Mouse (Mus musculus) adrenal gland, adult 2 months (tissue): ENCODE measurements at regions not wholly inside any gene's neighbourhood (a gene's known extent, or its start where the extent isn't known, plus 50 kb on each side); places are given as distances from the start of the nearest gene placed in this dataset.

Experiments used
- DNase-seq: peaks from one replicate; pipeline ENCODE4 v3.0.0; 2021

DNA sequence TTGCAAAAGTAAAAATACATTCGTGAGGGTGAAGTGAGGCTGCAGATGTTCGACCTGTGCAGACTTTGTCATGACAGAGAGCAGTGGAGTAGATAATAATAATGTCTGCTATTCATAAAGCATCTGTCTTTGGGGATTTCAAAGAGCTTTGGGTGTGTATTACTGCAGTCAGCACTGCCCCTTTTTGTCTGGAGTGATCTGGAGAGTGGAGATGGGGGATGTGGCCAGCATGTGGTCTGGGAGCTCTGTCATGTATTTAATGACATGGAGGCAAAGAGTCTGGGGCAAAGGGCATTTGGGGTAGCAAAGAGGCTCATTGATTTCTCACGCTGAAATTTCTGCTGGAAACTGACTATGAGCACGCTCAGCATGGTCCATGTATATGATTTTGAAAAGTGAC is 510.8 kb upstream of the Pou3f2 start:
- no peak for DNase-seq

DNA sequence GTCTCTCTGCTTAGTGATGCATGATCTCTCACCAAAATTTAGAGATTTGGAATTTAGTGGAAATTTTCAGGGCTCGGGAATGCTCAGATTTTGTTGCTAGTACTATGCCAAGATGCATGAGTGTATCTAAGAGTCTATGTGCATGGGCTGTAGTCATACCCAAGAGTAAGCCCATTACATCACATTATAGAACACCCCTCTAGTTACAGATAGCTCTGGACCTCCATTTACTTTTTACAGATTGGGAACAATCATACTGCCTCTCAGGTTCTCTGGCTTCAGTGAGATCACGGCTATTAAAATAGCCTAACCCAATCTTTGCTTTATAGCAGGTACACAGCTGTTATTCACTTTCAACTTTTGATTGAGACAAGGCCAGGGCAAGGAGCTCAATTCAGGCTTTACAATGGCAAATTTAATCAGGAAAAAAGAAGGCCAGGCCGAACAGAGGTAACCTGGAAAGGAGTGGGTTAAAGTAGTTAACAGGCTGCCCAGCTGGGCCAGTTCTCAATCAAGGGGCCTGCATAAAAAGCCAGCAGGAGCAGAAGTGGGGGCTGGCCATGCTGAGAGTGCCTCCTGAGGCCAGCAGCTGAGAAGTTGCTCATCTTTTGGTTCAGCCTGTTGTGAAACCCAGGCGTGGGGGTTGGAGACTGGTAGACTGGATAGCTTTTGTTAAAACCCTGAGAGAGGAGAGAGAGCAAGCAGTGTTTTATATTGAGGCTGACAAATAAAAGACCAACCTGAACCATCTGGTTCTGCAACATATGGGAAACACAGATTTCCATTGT is 509.2 kb upstream of the Pou3f2 start:
- DNase-seq, result no peak

DNA sequence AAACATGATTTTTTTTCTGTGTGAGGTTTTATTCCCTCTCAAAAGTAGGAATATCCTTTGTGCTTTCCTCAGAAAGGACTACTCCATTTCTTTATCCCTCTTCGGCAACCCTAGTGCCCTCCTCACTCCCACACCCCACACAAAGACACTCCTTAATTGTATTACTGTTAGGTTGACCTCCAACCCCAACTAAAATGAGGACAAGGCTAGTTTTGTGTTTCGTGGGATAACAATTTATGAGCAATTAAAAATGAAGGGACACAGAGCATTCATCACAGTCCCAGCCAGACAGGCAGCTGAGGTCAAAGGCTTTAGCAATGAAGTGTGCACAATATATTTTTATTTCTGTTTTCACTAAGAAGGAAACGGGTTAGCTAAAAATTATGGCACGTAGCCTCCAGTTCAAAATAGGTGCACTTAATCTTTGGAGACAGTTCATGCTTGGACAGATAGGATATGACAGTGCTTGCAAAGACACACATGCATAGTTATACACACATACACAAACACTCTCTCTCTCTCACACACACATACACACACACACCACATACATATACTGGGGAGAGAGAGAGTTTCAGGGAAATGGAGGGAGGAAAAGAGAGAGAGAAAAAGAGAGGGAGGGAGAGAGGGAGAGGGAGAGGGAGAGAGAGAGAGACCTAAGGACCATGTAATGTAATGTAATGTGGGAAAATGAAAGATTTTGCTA is 498.8 kb upstream of the Pou3f2 start:
- no peak for DNase-seq

DNA sequence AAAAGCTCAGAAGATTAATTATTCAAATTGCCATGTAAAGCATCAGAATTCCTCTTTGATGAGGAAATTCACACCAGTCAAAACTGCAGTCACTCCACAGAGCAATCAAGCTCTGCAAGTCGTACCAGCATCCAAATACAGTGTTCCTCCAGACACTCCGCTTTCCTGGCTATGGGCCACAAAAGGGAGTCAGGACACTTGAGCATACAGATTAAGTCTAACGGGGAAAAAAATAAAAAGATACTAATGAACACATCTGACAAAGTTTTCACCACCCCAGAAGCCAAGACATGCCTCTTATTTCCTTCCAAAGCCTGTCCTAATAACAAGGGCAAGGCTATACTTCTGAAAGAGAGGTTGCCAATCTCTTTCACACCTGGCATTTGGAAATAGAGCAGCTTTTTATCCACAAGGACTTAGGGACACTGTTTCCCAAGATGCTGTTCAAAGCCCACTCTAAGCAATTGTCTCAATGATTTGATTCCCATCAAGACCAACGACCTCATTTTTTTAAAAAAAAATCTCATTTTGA is 485.5 kb upstream of the Pou3f2 start:
- DNase-seq, result no peak

DNA sequence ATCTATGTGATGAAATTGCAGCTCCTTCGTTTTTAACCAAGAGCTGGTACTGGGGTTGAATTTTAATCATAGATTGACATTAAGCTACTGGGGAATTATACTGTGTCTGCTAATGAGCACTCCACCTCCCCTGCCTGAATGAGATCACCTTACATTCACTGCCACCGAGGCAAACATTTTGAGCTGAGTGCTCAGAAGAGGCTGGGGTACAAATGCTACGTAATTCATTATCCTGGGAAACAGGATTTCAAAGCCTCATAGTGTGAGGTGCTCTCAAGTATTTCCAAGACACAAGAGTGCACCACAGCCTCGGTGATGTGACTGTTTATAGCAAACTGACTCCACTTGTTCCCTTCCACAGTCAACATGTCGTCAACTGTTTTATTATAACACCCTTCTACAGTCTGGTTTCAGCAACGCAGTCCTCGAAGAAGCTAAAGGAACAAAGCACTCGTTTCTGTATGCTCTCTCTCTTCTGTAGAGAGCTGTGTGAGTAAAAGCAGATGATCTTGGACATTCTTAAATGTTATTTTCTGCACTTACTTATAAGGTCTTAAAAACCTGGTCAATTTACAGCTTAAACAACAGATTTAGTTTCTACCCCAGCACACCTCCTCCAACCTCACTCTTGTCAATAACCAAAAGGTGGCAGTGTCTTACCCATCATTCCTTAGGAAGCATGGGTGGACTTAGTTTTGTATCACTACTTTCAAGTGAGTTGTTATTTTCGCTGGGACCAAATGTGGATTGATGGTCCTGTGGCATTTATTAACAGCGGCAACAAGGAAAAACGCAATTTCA is 484.8 kb upstream of the Pou3f2 start:
- no peak for DNase-seq

DNA sequence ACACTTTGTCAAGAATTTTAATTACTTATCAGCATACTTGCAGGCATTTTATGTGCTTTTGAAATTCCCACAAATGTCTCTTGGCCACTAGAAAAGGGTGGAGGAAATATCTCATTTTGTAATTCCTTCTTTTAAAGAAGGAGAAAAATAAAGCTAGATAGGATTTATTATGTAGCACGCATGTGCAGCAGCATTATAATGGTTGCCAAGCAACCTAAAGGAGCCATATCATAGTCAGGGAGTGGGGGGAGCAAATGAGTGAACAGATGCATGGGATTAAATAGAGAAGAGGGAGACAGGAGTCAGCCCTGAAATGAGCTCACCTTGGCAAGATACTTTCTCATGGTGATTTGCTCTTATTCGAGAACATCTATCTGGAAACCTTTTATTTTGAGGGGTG is 483.0 kb upstream of the Pou3f2 start:
- no peak for DNase-seq

DNA sequence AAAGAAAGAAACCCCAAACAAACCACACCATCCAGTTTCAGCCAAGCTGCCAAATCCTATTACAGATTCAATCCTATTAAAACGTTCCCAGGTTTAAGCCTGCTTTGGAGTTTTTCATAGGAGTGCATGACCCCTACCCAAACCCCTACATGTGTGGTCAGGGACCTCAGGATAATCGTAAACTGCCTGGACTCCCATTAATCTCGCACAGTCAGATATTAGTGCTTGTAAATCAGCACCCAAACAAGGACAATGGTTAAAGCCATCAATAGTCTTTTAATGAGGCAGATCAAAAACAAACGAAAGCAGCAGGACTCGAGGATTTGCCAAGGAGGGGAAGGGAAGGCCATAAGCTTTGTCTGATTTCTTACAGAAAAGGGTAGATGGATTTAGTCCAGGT is 482.3 kb upstream of the Pou3f2 start:
- no peak for DNase-seq

DNA sequence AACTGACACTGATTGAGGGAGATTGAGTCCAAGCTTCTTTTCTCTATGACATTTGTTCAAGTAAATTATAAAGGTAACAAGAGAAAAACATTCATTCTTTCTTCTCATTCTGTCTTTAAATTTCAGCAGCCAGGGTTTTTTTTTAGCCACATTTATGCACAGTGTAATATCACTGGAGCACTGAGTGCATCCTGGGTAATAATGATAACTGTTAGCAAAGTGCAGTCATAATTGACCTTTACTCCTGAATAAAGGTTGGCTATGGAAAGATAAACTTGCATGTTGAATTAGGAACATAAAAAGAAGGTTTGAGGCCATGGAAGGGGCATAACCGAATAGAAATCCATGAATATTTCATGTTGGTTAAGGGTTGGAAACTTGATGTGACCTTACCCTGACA is 461.3 kb upstream of the Pou3f2 start:
- DNase-seq, result no peak

DNA sequence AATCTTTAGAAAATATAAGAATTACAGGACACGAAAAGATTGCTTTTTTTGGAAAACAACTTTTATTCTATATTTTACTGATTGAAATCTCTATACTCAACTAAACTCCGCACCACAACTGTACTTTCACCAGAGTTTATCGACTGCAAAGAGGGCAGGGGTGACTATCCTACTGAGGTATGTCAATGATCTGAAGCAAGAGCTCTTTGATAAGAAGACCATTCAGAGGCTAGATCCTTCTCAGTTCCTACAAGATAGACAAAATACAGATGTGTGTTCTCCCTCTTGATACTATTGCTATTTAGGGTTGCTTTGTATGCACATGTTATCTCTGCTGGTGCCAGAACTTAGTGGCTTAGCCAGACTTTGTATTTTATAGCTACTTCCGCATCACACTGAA is 460.7 kb upstream of the Pou3f2 start:
- DNase-seq, result no peak

DNA sequence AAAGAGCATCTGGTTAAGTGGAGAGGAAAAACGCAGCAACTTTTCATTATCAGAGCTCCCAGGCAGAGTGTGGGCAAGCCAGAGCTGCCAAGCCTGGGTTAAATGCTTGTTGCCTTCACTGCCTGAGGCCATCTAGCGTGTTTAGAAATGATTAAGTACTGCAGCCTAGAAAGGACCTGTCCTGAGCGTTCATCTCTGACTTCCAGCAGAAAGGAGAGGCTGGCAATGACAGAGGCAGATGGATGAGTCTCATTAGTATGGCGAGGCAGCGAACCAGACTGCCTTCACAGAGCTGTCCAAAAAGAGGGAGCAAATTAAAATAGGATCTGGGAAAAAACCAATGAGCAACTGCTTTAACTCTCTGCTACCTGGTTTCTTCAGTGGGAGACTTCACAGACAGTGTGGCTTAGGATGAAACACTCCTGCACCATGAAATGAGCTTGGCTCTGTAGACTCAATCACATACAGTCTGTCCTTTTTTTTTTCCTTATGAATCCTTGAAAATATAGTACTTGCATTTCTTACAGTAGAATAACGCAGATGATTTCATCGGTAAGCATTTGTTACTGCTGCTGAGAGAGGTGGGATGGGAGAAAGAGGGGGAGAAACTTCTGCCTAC is 458.7 kb upstream of the Pou3f2 start:
- DNase-seq, result peak; percentile 7

DNA sequence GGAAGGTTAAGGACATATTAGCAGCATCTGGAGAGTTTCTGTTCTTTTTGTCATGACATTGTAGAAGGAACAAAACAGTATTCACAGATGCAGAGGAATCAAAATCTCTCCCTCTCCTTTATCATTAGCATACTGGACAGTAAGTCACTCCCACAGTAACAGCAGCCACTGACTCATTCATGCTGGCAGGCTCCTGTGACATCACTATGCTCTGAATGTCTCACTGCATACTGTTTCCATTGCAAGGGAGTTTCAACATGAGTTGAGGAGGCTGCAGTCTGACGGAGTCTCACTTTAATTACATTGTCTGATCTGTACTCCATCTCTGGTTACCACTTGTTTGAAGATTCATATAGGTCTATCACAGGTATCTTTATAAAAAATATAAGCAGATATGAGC is 450.1 kb upstream of the Pou3f2 start:
- peak; percentile 37 for DNase-seq

DNA sequence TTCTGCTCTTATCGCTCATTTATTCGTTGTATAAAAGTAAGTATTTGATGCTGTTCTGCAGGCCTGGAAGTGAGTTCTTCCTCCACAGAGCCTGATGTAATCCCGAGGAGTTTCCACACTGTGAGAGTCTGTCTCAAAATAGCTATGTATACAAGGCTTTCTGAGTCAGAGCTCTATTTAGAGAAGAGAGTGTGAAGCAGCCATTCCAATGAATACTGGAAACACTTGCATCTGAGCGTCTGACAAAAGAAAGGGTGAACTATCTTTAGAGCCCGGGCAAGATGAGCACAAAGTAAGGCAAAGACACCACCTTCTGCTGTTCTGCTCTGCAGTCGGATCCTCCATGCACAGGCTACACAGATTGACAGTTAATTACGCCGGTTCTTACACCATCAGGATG is 436.0 kb upstream of the Pou3f2 start:
- DNase-seq, result no peak

DNA sequence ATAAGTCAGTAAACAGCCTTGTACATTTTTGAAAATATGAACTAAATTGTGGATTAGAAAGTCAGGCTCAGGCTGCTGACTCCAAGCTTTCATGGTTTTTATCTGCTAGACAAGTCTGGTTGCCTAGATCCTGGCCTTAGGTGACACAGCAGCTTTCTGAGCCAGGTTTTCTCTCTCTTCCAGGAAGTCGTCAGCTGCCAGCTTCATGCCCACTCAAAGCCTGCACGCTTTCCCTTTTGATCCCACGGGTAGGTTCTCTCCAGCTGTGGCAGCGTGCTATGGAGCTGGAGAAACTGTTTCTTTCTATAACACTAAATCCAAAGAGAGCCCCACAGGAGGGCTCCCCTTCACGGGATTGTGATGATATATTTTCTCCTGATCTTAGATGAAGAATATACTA is 426.7 kb upstream of the Pou3f2 start:
- DNase-seq, result no peak

DNA sequence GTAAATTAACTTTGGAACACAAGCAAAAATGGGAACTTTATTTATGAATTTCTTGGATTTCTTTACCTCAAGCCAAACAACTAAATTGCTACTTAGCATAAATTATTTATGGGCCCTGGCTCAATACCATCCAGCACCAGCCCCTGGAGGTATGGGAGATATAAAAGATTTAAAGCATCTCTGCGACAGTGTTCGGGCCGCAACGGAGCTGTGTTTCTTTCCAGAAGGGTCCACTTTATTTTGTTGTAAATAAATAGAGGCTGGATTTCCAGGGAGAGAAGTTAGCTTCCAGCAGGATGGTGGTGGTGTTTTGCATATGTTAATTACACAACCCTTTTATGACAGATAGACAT is 404.5 kb upstream of the Pou3f2 start:
- DNase-seq, result no peak

DNA sequence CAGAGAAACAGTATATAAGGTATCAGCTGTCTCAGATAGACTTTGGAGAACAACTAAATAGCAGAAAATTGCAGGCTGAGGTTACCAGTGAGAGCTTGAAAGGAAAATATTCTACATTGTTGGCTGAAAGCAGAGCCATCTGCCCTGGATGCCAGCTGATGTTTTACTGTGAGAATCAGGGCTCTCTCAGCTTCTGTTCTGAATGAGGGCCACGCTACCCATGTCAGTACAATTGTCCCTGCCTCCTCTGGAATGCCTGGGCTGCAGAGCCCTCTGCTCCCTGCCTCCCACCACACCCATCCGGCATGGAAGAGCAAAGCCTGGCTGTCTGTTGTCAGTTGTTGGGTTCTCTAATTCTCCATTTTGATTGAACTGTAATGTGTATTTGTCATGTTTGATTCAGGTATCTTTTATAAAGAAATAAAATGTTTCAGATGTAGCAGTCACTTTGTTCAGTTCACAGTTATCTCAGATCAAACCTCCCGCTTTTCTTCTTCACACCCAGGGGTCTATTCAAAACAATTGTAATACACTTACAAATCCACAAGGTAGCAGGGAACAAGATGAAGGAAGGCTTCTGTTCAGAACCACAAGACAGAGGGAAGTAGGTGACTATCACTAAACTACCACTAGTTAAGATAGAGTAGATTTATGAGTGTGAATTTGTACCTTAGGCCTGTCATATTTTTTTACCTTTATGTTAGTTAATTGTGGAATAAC is 404.0 kb upstream of the Pou3f2 start:
- DNase-seq, result no peak

DNA sequence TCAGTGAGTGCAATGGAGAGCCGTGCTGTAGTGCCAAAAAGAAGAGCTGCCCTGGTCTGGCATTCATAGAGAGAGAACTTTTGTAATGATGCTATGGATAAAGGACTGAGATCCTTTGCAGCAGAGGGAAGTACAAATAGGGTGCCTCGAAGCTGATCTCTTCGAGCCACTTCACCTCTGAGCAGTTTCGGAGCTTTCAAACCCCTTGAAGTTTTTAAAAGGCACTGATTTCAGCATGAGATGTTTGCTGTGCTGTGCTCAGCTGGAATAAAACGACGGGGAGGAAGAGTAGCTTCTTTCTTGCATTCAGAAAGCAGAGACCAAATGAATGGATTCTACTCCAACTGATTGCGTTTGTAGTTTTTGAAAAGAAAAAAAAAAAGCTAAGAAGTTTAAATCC is 392.5 kb upstream of the Pou3f2 start:
- DNase-seq, result no peak

DNA sequence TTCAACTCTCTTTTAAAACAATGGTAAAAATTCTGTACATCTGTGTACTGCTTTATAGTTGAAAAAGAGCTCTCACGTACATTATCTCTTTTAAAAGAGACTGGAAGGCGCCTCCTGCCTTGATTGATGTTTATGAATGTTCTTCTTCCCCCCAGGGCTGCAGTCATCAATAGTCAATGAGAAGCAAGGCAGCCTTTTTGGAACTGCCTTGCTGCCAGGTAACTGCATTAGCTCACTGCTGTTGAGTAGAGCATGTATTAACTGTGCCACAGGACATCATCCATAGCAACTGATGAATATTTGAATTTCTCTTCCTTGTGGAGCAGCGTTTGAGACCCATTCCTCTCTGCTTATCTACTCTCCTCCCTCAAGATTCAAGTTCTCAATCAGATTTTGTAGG is 387.2 kb upstream of the Pou3f2 start:
- no peak for DNase-seq

DNA sequence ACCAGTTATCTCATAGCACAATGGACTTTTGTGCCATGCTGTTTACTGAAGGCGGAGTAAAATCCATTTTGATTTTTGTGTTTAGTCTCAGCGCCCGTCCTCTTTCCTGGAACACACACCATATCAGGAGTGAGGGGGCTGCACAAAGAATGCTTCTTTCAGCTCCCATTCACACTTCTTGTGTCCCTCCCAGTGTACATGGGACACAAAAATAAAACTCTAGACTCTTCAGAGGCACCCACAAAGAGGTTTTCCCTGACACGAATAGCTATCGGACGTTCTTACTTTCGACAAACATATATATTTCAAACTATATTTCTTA is 347.9 kb upstream of the Pou3f2 start:
- no peak for DNase-seq

DNA sequence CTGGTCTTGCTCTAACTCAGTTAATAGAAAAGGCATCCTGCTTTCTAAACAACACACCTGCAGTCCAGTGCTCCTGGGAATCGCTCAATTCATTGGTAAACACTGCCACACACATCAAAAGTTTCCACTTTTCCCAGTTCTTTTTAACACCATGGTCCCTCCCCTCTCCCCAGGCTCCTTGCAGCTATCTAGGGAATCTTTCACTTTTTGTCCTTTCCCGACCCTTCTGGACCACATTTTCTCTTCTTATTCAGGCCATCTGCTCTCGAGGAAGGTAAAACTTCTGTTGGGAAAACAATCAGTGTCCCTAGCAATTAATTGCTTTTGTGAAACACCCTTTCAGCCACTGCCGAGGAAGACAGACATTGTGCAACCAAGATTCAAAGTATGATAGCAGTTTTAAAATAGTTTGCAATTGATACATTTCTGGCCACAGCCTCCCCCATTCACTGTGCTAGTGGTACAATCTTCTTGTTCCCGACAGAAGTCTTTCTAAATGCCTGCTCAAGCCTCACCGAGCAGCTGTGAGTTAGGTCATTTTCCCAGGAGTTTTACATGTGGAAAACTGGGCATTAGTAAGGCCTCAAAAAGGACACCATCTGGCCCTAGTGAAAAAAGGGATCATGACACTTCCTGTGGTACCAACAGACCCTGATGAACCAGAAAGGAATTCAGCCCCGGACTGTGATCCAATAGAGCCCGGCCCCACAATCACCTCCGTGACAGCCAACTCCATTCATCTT is 347.4 kb upstream of the Pou3f2 start:
- DNase-seq, result no peak

DNA sequence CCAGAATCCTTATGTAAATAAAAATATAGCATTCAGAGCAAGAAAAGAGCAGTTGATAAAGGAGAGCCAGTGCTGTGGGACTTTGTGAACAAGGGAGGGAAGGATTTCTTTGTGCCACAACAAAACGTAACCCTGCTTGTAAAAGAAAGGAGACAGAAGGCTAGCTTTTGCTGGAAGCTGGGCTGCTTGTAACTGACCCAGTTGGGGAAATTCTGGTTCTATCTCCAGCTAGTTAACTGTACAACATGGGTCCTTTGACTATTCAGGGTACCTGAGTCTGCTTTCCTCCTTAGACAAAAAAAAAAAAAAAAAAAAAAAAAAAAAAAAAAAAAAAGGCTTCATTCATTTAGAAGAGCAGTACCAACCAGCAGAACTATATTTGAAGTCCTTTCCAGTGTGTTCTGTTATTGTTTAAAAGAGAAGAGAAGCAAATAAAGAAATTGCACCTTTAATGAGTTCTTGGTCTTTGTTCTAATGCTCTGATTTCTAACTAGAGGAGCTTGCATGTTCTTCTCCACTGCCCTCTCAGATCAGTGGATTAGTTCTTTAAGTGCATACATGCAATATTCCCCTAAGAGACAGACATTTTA is 345.8 kb upstream of the Pou3f2 start:
- DNase-seq, result no peak

DNA sequence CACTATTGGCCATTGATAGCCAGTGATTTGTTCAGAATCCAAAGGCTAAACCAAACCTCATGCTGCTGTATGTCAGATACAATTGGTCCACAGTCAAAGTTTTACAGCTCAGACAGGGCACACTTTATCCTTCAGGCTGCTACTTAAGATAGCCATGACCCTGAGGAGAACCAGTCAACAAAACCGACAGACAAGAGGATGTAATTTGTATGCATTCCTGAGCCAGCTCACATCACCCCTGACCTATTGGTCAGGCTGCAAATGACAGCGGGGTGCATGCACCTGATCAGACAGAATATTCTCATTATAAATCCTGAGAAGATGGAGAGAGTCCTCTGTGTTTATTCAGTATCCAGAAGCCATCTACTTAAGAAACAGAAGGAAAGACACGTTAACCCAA is 315.5 kb upstream of the Pou3f2 start:
- no peak for DNase-seq
